In the genomic region with DNA sequence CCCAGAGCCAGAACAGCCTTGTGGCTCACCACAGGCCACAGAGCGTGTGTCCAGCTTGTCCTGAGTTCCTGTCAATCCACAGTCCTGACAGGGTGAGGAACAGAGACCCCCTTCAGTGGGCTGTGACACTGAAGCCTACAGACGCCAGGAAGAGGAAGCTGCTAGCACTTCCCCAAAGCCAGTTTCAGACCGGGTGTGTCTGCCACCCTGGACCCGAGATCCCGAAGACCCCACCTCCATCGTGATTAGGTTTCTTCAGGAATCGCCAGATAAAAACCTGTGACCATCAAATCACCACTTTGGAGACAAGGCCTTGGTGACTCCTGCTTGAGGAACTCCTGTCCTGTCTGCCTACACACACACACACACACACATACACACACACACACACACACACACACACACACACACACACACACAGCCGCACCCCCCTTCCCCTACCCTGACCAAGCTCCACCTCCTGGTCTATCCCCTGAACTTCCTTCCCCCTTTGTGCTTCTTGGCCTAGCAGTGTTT, we compare ENCODE assay signal across 9 mouse cellular contexts. TPM values are rescaled to one million over a fixed set of nuclear protein-coding genes. Genes with fewer than 3 reads are reported as not detected.
DNase-seq lines count a peak whose midpoint lies in the region; ATAC-seq lines count a peak whose summit lies in the region.
"Had no signal": no experiment of that assay in that cellular context is flagged by ENCODE, and none has a peak within 500 bp of the region (broad histone marks: within the 10 kb centered on the region; RNA-seq: fewer than 3 reads in every experiment).

No protein-coding gene starts in this region.

- no peak for DNase-seq in heart, embryonic 10.5 days (ENCODE audit: low spot score)
- no peak for DNase-seq in heart, adult 8-10 months (ENCODE audit: low spot score)
- DNase-seq in ES-CJ7 (ENCODE audit: low read depth, low spot score), result peak; percentile 58
- no peak for DNase-seq in adipocyte (ENCODE audit: low spot score)
- no peak for DNase-seq in adrenal gland, adult 2 months

- H3K4me3 ChIP-seq in heart, embryonic 10.5 days, result no peak overlapping the region
- no peak overlapping the region for H3K4me3 ChIP-seq in macrophage (ENCODE audit: inconsistent target)

- peaks cover 5% of the 10 kb centered on the region; the same call in 1 of the 2 replicates for H3K27me3 ChIP-seq in heart, embryonic 10.5 days (ENCODE audit: insufficient read depth, poor library complexity, severe bottlenecking)

- H3K9me3 ChIP-seq in heart, embryonic 10.5 days, result no peaks in the 10 kb centered on the region

- H3K27ac ChIP-seq in heart, embryonic 10.5 days, result peak overlapping the region; percentile 48
- peak overlapping the region; percentile 89 for H3K27ac ChIP-seq in macrophage
- H3K27ac ChIP-seq: hindbrain, embryonic 14.5 days had no signal

- WGBS in heart, embryonic 10.5 days, result 22% methylated on average over 8 of the region's 8 CpGs
- 0% methylated on average over 7 of the region's 8 CpGs for WGBS in macrophage (ENCODE audit: missing documents)

- H3K4me1 ChIP-seq in heart, embryonic 10.5 days, result peaks cover 43% of the 10 kb centered on the region

- peak; percentile 58 to 61 for ATAC-seq in hematopoietic stem cell, adult 5-6 weeks (replicated peaks in 1 of 2; ENCODE audit: insufficient read depth in 1 of 2, low FRiP score in 2 of 2, low TSS enrichment in 1 of 2, low read depth in 1 of 2, poor library complexity in 2 of 2, severe bottlenecking in 2 of 2)
- no peak for ATAC-seq in activated CD4-positive, CD25-positive, alpha-beta regulatory T cell, adult 4 months

- H3K36me3 ChIP-seq in heart, embryonic 10.5 days, result no peaks in the 10 kb centered on the region
- H3K36me3 ChIP-seq in macrophage (ENCODE audit: inconsistent target), result no peaks in the 10 kb centered on the region

- H3K79me2 ChIP-seq in macrophage (ENCODE audit: inconsistent target), result no peaks in the 10 kb centered on the region; the same call in 1 of the 2 replicates

RNA-seq across cellular contexts. Expression of gene Gnai2, which starts 5.1 kb away (rescaled TPM):
- 359 and 404 TPM in 2 replicates for polyA plus RNA-seq in heart, embryonic 10.5 days (2016; fragmentation: Nextera tagmentation; extraction: Ambion mirVana)
- total RNA-seq in heart, adult 8-10 months (2022), result 100 to 1,000 TPM; 227 to 299 (median 259) TPM
- 345 and 415 TPM in 2 replicates for total RNA-seq in hematopoietic stem cell, adult 5-6 weeks (2017)
- 100 to 1,000 TPM in 23 of 26 experiments, 10 to 100 TPM in 3; 71.0 to 453 (median 221) TPM for total RNA-seq in macrophage (2018; cell fraction: chromatin; rRNA removed)
- 100 to 1,000 TPM; 541 to 697 (median 633) TPM for total RNA-seq in macrophage (2018; cell fraction: cytosol; rRNA removed)
- 100 to 1,000 TPM; 118 to 431 (median 271) TPM for total RNA-seq in macrophage (2018; cell fraction: nucleus; rRNA removed)
- polyA plus RNA-seq in macrophage (2018), result 624 to 802 TPM (median 682 TPM) in 3 replicates
- polyA plus RNA-seq in activated CD4-positive, CD25-positive, alpha-beta regulatory T cell, adult 4 months (2017; shearing (Covaris generic)), result 100 to 1,000 TPM; 176 to 181 TPM
- total RNA-seq in adrenal gland, adult 2 months (2021), result 100 to 1,000 TPM; 198 to 278 TPM
- polyA plus RNA-seq in adrenal gland, adult 2 months (2012; rRNA removed), result 330 and 345 TPM in 2 replicates

RNA-seq across cellular contexts. Expression of gene Slc38a3, which starts 29.0 kb away (rescaled TPM):
- polyA plus RNA-seq in heart, embryonic 10.5 days (2016; fragmentation: Nextera tagmentation; extraction: Ambion mirVana), result 4.2 and 4.5 TPM in 2 replicates
- total RNA-seq in heart, adult 8-10 months (2022), result 10 to 100 TPM; 62.8 to 91.0 (median 81.6) TPM
- total RNA-seq in hematopoietic stem cell, adult 5-6 weeks (2017), result not detected in 2 replicates
- total RNA-seq in macrophage (2018; cell fraction: chromatin; rRNA removed), result not detected
- not detected for total RNA-seq in macrophage (2018; cell fraction: cytosol; rRNA removed)
- total RNA-seq in macrophage (2018; cell fraction: nucleus; rRNA removed), result not detected
- not detected in 3 replicates for polyA plus RNA-seq in macrophage (2018)
- polyA plus RNA-seq in activated CD4-positive, CD25-positive, alpha-beta regulatory T cell, adult 4 months (2017; shearing (Covaris generic)), result not detected
- 1 to 10 TPM in 1 of 2 experiments, under 1 TPM in 1; 0.48 to 2.7 TPM for total RNA-seq in adrenal gland, adult 2 months (2021)
- polyA plus RNA-seq in adrenal gland, adult 2 months (2012; rRNA removed), result 1.7 and 4.1 TPM in 2 replicates

RNA-seq across cellular contexts. Expression of gene Sema3b, which starts 31.3 kb away (rescaled TPM):
- polyA plus RNA-seq in heart, embryonic 10.5 days (2016; fragmentation: Nextera tagmentation; extraction: Ambion mirVana), result 4.9 and 8.2 TPM in 2 replicates
- 10 to 100 TPM; 21.1 to 33.0 (median 24.2) TPM for total RNA-seq in heart, adult 8-10 months (2022)
- not detected in 2 replicates for total RNA-seq in hematopoietic stem cell, adult 5-6 weeks (2017)
- 1 to 10 TPM in 3 of 26 experiments, under 1 TPM in 14, not detected in 9; 0.17 to 2.2 (median 0.60) TPM for total RNA-seq in macrophage (2018; cell fraction: chromatin; rRNA removed)
- under 1 TPM in 3 of 26 experiments, not detected in 23; 0.03 to 0.14 (median 0.06) TPM for total RNA-seq in macrophage (2018; cell fraction: cytosol; rRNA removed)
- 1 to 10 TPM in 1 of 26 experiments, under 1 TPM in 4, not detected in 21; 0.11 to 1.0 (median 0.30) TPM for total RNA-seq in macrophage (2018; cell fraction: nucleus; rRNA removed)
- not detected in 3 replicates for polyA plus RNA-seq in macrophage (2018)
- not detected for polyA plus RNA-seq in activated CD4-positive, CD25-positive, alpha-beta regulatory T cell, adult 4 months (2017; shearing (Covaris generic))
- total RNA-seq in adrenal gland, adult 2 months (2021), result 1 to 10 TPM; 3.7 to 4.1 TPM
- 8.3 and 10.4 TPM in 2 replicates for polyA plus RNA-seq in adrenal gland, adult 2 months (2012; rRNA removed)

RNA-seq across cellular contexts. Expression of gene Gnat1, which starts 39.2 kb away (rescaled TPM):
- polyA plus RNA-seq in heart, embryonic 10.5 days (2016; fragmentation: Nextera tagmentation; extraction: Ambion mirVana), result 1.2 and 3.2 TPM in 2 replicates
- total RNA-seq in heart, adult 8-10 months (2022), result not detected
- total RNA-seq in hematopoietic stem cell, adult 5-6 weeks (2017), result not detected in 2 replicates
- 1 to 10 TPM in 8 of 26 experiments, not detected in 18; 2.2 to 2.9 (median 2.5) TPM for total RNA-seq in macrophage (2018; cell fraction: chromatin; rRNA removed)
- total RNA-seq in macrophage (2018; cell fraction: cytosol; rRNA removed), result under 1 TPM in 1 of 26 experiments, not detected in 25; 0.14 TPM
- total RNA-seq in macrophage (2018; cell fraction: nucleus; rRNA removed), result 1 to 10 TPM in 4 of 26 experiments, not detected in 22; 1.4 to 4.9 (median 1.9) TPM
- polyA plus RNA-seq in macrophage (2018), result not detected in 3 replicates
- polyA plus RNA-seq in activated CD4-positive, CD25-positive, alpha-beta regulatory T cell, adult 4 months (2017; shearing (Covaris generic)), result 1 to 10 TPM in 1 of 2 experiments, not detected in 1; 1.1 TPM
- total RNA-seq in adrenal gland, adult 2 months (2021), result under 1 TPM in 1 of 2 experiments, not detected in 1; 0.37 TPM
- 0.10 and 0.16 TPM in 2 replicates for polyA plus RNA-seq in adrenal gland, adult 2 months (2012; rRNA removed)

RNA-seq across cellular contexts. Expression of gene Ifrd2, which starts 52.9 kb away (rescaled TPM):
- 58.0 and 62.8 TPM in 2 replicates for polyA plus RNA-seq in heart, embryonic 10.5 days (2016; fragmentation: Nextera tagmentation; extraction: Ambion mirVana)
- total RNA-seq in heart, adult 8-10 months (2022), result 10 to 100 TPM; 43.7 to 58.2 (median 47.5) TPM
- 49.8 and 62.7 TPM in 2 replicates for total RNA-seq in hematopoietic stem cell, adult 5-6 weeks (2017)
- 10 to 100 TPM in 7 of 26 experiments, 1 to 10 TPM in 19; 2.6 to 17.1 (median 7.9) TPM for total RNA-seq in macrophage (2018; cell fraction: chromatin; rRNA removed)
- 10 to 100 TPM in 1 of 26 experiments, 1 to 10 TPM in 25; 3.3 to 10.4 (median 6.3) TPM for total RNA-seq in macrophage (2018; cell fraction: cytosol; rRNA removed)
- total RNA-seq in macrophage (2018; cell fraction: nucleus; rRNA removed), result 10 to 100 TPM in 6 of 26 experiments, 1 to 10 TPM in 20; 2.1 to 27.4 (median 5.2) TPM
- polyA plus RNA-seq in macrophage (2018), result 4.4 to 25.0 TPM (median 10.0 TPM) in 3 replicates
- polyA plus RNA-seq in activated CD4-positive, CD25-positive, alpha-beta regulatory T cell, adult 4 months (2017; shearing (Covaris generic)), result 10 to 100 TPM; 28.7 to 33.8 TPM
- 10 to 100 TPM; 36.0 to 41.7 TPM for total RNA-seq in adrenal gland, adult 2 months (2021)
- 67.3 and 80.0 TPM in 2 replicates for polyA plus RNA-seq in adrenal gland, adult 2 months (2012; rRNA removed)
